Mouse (Mus musculus) A20 (cell line): Measurements from ENCODE around the gene Obp1b.
"Not testable (repeated sequence)": the region's sequence is repeated elsewhere in the genome, so short reads cannot be mapped to it uniquely, and the experiment has no call there.

Source experiments
- DNase-seq: peaks from one replicate; pipeline ENCODE4 v3.0.0-alpha.2; 2011; ENCODE audit warnings: low read depth, low spot score

The Obp1b gene

GRCm38 (mm10) chrX:78186477-78186876 is at the start of gene Obp1b:
Obp1b (plus strand) TSS chrX:78186777.
- DNase-seq = not testable (repeated sequence)

DNA sequence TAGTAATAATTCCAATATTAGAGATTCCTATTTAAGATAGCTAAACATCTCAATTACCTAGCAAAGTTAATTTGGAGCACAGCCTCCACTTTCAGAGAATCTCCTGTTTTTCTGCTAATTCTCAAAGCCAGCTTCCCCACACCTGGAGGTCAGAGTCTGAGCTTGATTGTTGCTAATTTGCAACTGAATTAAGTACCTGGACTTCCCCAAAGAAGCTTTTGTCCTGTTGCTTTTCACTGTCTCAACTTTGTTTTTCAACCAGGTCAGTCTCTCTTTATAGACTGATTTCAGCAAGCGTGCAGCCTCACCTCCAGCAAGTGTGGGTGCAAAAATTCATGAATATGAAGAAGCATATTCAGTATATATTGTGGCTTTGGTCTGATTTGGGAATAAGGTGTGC is 15.6 kb downstream of the Obp1b start:
- DNase-seq = not testable (repeated sequence)

DNA sequence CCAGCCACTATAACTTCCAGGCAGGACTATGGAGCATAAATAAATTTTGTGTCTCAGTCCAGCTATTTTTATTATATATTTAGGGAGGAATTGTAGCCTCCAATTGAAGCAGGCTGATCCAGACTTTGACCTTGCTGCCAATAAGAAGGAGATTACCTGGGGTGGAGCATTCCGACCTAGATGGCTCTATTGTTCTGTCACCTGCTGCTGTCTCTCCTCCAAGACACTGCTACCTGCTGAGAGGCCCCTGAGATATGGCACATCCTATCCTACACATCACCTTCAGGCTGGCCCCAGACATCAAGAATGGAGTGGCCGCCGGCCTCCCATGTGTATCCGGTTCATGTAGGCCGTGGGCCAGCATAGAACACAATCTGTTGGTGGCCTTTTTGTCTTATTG is 16.3 kb downstream of the Obp1b start:
- DNase-seq = no peak
